Mouse (Mus musculus) myocyte (in vitro differentiated cells): Measurements from ENCODE around the gene Gm3285. TPM values are rescaled to one million over a fixed set of nuclear protein-coding genes. Genes with fewer than 3 reads are reported as not detected.

Experiments
- H3K27me3 ChIP-seq: one replicate; pipeline ENCODE4 v1.6.1; 2011; ENCODE audit not compliant: control insufficient read depth, insufficient read depth, insufficient read length
- H3K36me3 ChIP-seq: one replicate; pipeline ENCODE4 v1.6.1; 2011; ENCODE audit not compliant: control insufficient read depth, insufficient read depth
- H3K4me2 ChIP-seq: one replicate; pipeline ENCODE4 v1.6.1; 2011; ENCODE audit warnings: low read depth, control low read depth
- H3K4me3 ChIP-seq: one replicate; pipeline ENCODE4 v1.5.1; 2011; ENCODE audit warnings: mild to moderate bottlenecking, control low read depth, moderate library complexity
- H3K79me2 ChIP-seq: one replicate; pipeline ENCODE4 v1.6.1; 2011; ENCODE audit not compliant: control insufficient read depth, insufficient read depth
- H3ac ChIP-seq: one replicate; pipeline ENCODE4 v1.6.1; 2011; ENCODE audit not compliant: control insufficient read depth, insufficient read length
- CEBPB ChIP-seq: IDR thresholded peaks from 2 replicates; pipeline ENCODE4 v1.6.1; 2011; ENCODE audit warnings: mild to moderate bottlenecking, moderate library complexity; ENCODE audit not compliant: poor library complexity, insufficient read depth, severe bottlenecking
- E2F4 ChIP-seq: IDR thresholded peaks from one replicate; pipeline ENCODE4 v1.6.1; 2011; ENCODE audit warnings: mild to moderate bottlenecking, control low read depth, moderate library complexity; ENCODE audit not compliant: insufficient read depth
- MAX ChIP-seq: IDR thresholded peaks from one replicate; pipeline ENCODE4 v1.6.1; 2011; ENCODE audit warnings: low read depth, mild to moderate bottlenecking, control low read depth
- MYOD1 ChIP-seq, 3 experiments: IDR thresholded peaks; one replicate each; pipeline ENCODE4 v1.6.1; 2011; ENCODE audit warnings: control low read depth in 2 of 3, low read depth in 2 of 3, mild to moderate bottlenecking in 2 of 3, moderate library complexity in 1 of 3; ENCODE audit not compliant: insufficient read length in 2 of 3, control insufficient read depth in 1 of 3
- MYOG ChIP-seq, 3 experiments: IDR thresholded peaks; one replicate each; pipeline ENCODE4 v1.6.1; 2011; ENCODE audit warnings: control low read depth in 2 of 3, low read depth in 2 of 3, mild to moderate bottlenecking in 2 of 3; ENCODE audit not compliant: insufficient read length in 2 of 3, control insufficient read depth in 1 of 3, insufficient read depth in 1 of 3
- POLR2A ChIP-seq: IDR thresholded peaks from one replicate; pipeline ENCODE4 v1.6.1; 2011; ENCODE audit warnings: low read depth, mild to moderate bottlenecking, control low read depth, moderate library complexity; ENCODE audit not compliant: insufficient read length
- POLR2AphosphoS2 ChIP-seq: IDR thresholded peaks from one replicate; pipeline ENCODE4 v1.6.1; 2011; ENCODE audit warnings: low read depth, control low read depth; ENCODE audit not compliant: insufficient read length
- REST ChIP-seq: IDR thresholded peaks from one replicate; pipeline ENCODE4 v1.6.1; 2011; ENCODE audit warnings: mild to moderate bottlenecking, control low read depth, moderate library complexity; ENCODE audit not compliant: insufficient read depth, insufficient read length
- SRF ChIP-seq: IDR thresholded peaks from one replicate; pipeline ENCODE4 v1.6.1; 2011; ENCODE audit warnings: low read depth; ENCODE audit not compliant: control insufficient read depth, insufficient read length
- TCF12 ChIP-seq: IDR thresholded peaks from one replicate; pipeline ENCODE4 v1.6.1; 2011; ENCODE audit warnings: mild to moderate bottlenecking, control low read depth; ENCODE audit not compliant: poor library complexity, insufficient read depth, severe bottlenecking
- TCF3 ChIP-seq: IDR thresholded peaks from one replicate; pipeline ENCODE4 v1.6.1; 2011; ENCODE audit warnings: low read depth, control low read depth; ENCODE audit not compliant: insufficient read length
- USF1 ChIP-seq: IDR thresholded peaks from one replicate; pipeline ENCODE4 v1.6.1; 2011; ENCODE audit warnings: low read depth, mild to moderate bottlenecking, control low read depth, moderate library complexity
- polyA plus RNA-seq: library from polyadenylated mRNA; unstranded; fragments of >200 nt; fragmentation: generic; extraction: Trizol; gene quantifications from one replicate; pipeline ENCODE4 v1.2.1, GENCODE M21; 2012; ENCODE audit warnings: missing spikeins

Gene Gm3285
- polyA plus RNA-seq, 1 experiment, result not detected

- Histone ChIP-seq H3K4me3 (no peak overlapping the region), H3K36me3 (no peaks in the 10 kb centered on the region), H3K4me2 (no peak overlapping the region), H3K79me2 (no peaks in the 10 kb centered on the region), H3ac (no peak overlapping the region), H3K27me3 (peaks cover 18% of the 10 kb centered on the region)
- no peak for TF ChIP-seq MAX
- no peak for TF ChIP-seq CEBPB
- no peak for TF ChIP-seq TCF12
- no peak for TF ChIP-seq TCF3
- TF ChIP-seq USF1, result no peak
- TF ChIP-seq MYOD1 (IDR thresholded peaks at IDR 0.05; ENCODE audit: control insufficient read depth in 1 of 3, insufficient read length in 2 of 3, low read depth in 2 of 3), result no peak
- no peak for TF ChIP-seq E2F4
- TF ChIP-seq REST, result no peak
- no peak for TF ChIP-seq MYOG (IDR thresholded peaks at IDR 0.05; ENCODE audit: control insufficient read depth in 1 of 3, insufficient read depth in 1 of 3, insufficient read length in 2 of 3, low read depth in 2 of 3)
- TF ChIP-seq POLR2A, result no peak
- TF ChIP-seq SRF, result no peak
- TF ChIP-seq POLR2AphosphoS2, result no peak
These were observed 29.3 kb downstream of the Gm3285 start for GRCm38 (mm10) chr10:77890987-77891565.

DNA sequence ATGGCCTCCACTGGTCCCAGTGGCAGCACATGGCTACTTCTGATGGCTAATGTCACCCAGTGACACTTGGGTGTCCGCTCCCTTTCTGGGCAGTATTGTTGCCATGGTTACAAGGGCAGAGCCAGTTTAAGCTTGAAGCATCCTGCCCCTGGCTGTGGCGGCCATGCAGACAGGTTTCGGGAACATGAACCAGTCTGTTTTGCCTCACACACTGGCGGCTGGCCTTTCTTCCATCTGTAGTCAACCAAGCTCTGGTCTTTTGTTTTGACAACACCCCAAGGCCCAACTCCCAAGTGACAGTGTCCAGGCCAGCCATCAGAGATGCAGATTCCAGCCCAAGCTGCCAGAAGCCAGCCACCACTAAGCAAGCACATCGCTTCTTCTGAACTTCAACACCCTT lies 33.8 kb downstream of the Gm3285 start:
- Histone ChIP-seq H3K79me2 (no peaks in the 10 kb centered on the region), H3ac (no peak overlapping the region), H3K36me3 (no peaks in the 10 kb centered on the region), H3K4me3 (no peak overlapping the region), H3K4me2 (no peak overlapping the region), H3K27me3 (peaks cover 48% of the 10 kb centered on the region)
- no peak for TF ChIP-seq POLR2AphosphoS2
- TF ChIP-seq CEBPB, result no peak
- TF ChIP-seq E2F4, result no peak
- no peak for TF ChIP-seq MYOD1 (IDR thresholded peaks at IDR 0.05; ENCODE audit: control insufficient read depth in 1 of 3, insufficient read length in 2 of 3, low read depth in 2 of 3)

- no peaks in the 10 kb centered on the region for H3K36me3 ChIP-seq
- TF ChIP-seq CEBPB (no peak), TCF12 (no peak), TCF3 (no peak), SRF (no peak), USF1 (no peak), POLR2A (no peak), E2F4 (no peak), REST (no peak), POLR2AphosphoS2 (no peak), MYOD1 (IDR thresholded peaks at IDR 0.05; ENCODE audit: control insufficient read depth in 1 of 3, insufficient read length in 2 of 3, low read depth in 2 of 3) (no peak)
These were observed 38.4 kb downstream of the Gm3285 start for GRCm38 (mm10) chr10:77900126-77900525.

GRCm38 (mm10) chr10:77900903-77901818 lies 39.4 kb downstream of the Gm3285 start:
- Histone ChIP-seq H3K4me3 (no peak overlapping the region), H3K27me3 (peaks cover 57% of the 10 kb centered on the region), H3K36me3 (no peaks in the 10 kb centered on the region), H3K79me2 (no peaks in the 10 kb centered on the region), H3ac (no peak overlapping the region), H3K4me2 (no peak overlapping the region)
- no peak for TF ChIP-seq USF1
- TF ChIP-seq POLR2A, result no peak
- no peak for TF ChIP-seq E2F4
- no peak for TF ChIP-seq SRF
- no peak for TF ChIP-seq CEBPB
- TF ChIP-seq MYOD1 (IDR thresholded peaks at IDR 0.05; ENCODE audit: control insufficient read depth in 1 of 3, insufficient read length in 2 of 3, low read depth in 2 of 3), result no peak
- no peak for TF ChIP-seq MAX
- TF ChIP-seq TCF12, result no peak
- no peak for TF ChIP-seq MYOG (IDR thresholded peaks at IDR 0.05; ENCODE audit: control insufficient read depth in 1 of 3, insufficient read depth in 1 of 3, insufficient read length in 2 of 3, low read depth in 2 of 3)
- no peak for TF ChIP-seq TCF3
- TF ChIP-seq REST, result no peak

More at GRCm38 (mm10) chr10:77900126-77900525, 38.4 kb downstream of the Gm3285 start:
- Histone ChIP-seq H3ac (no peak overlapping the region), H3K4me2 (no peak overlapping the region), H3K27me3 (peaks cover 65% of the 10 kb centered on the region), H3K79me2 (no peaks in the 10 kb centered on the region), H3K4me3 (no peak overlapping the region)

GRCm38 (mm10) chr10:77901871-77902210 lies 40.1 kb downstream of the Gm3285 start:
- Histone ChIP-seq H3K36me3 (no peaks in the 10 kb centered on the region), H3ac (no peak overlapping the region), H3K4me2 (no peak overlapping the region), H3K79me2 (no peaks in the 10 kb centered on the region), H3K27me3 (peaks cover 50% of the 10 kb centered on the region), H3K4me3 (no peak overlapping the region)
- no peak for TF ChIP-seq TCF3
- no peak for TF ChIP-seq REST
- no peak for TF ChIP-seq CEBPB
